Mouse (Mus musculus) cerebellum, adult 2 months (tissue): ENCODE data around the gene Optn. TPM values are rescaled to one million over a fixed set of nuclear protein-coding genes. Genes with fewer than 3 reads are reported as not detected.

ENCODE experiments used
- DNase-seq, 2 experiments: peaks; one replicate each; pipeline ENCODE4 v3.0.0; 2021
- H3K27ac ChIP-seq: fragments of 200-500 bp; 2 replicates; pipeline ENCODE4 v1.5.1; 2012; ENCODE audit warnings: low read length, control low read depth, inconsistent platforms; ENCODE audit not compliant: insufficient read depth
- H3K27me3 ChIP-seq: fragments of 200-500 bp; 2 replicates; pipeline ENCODE4 v1.6.1; 2012; ENCODE audit warnings: inconsistent platforms, mild to moderate bottlenecking, low read length, moderate library complexity; ENCODE audit not compliant: control insufficient read depth, insufficient read depth
- H3K4me1 ChIP-seq: fragments of 200-500 bp; 2 replicates; pipeline ENCODE4 v1.6.1; 2011; ENCODE audit warnings: low read length; ENCODE audit not compliant: control insufficient read depth, insufficient read depth
- H3K4me3 ChIP-seq: fragments of 200-500 bp; replicated peaks from 2 replicates; pipeline ENCODE3; 2011; ENCODE audit warnings: mild to moderate bottlenecking, low read depth, low read length, control low read depth; ENCODE audit not compliant: insufficient read depth
- CTCF ChIP-seq: fragments of 200-500 bp; IDR thresholded peaks from 2 replicates; pipeline ENCODE4 v1.5.1; 2011; ENCODE audit warnings: low read depth, mild to moderate bottlenecking, control low read depth, low read length, moderate library complexity, borderline replicate concordance; ENCODE audit not compliant: insufficient read depth
- POLR2A ChIP-seq: fragments of 200-500 bp; IDR thresholded peaks from 2 replicates; pipeline ENCODE4 v1.6.1; 2011; ENCODE audit warnings: low read length, control low read depth, borderline replicate concordance; ENCODE audit not compliant: insufficient read depth
- WGBS: fragments of 180-500 bp; shearing (Covaris S2); methylation state at CpG from one replicate; pipeline ENCODE4 v1.1.7; 2018; 5-methylcytosine and 5-hydroxymethylcytosine counted together
- polyA plus RNA-seq: library from polyadenylated mRNA; depleted of rRNA; stranded (reverse); fragments of >200 nt; gene quantifications from 2 replicates; pipeline ENCODE4 v1.2.3, GENCODE M21; 2012; rRNA removed

Gene Optn
- polyA plus RNA-seq, 1 experiment, result 16.3 TPM

GRCm38 (mm10) chr2:4986798-4987197 is 77.1 kb downstream of the Optn start:
- H3K27ac ChIP-seq, result no peak overlapping the region
- no peaks in the 10 kb centered on the region for H3K4me1 ChIP-seq
- TF ChIP-seq CTCF, result no peak
- TF ChIP-seq POLR2A, result no peak
- no peak overlapping the region for H3K4me3 ChIP-seq
- no peak for DNase-seq
- WGBS, result 91% methylated on average over 4 of the region's 4 CpGs
- no peaks in the 10 kb centered on the region for H3K27me3 ChIP-seq

GRCm38 (mm10) chr2:4985000-4985399 is 78.9 kb downstream of the Optn start:
- TF ChIP-seq POLR2A (no peak), CTCF (no peak)
- Histone ChIP-seq H3K4me3 (no peak overlapping the region), H3K4me1 (no peaks in the 10 kb centered on the region), H3K27me3 (no peaks in the 10 kb centered on the region), H3K27ac (no peak overlapping the region)
- WGBS, result 84% methylated on average over 6 of the region's 6 CpGs
- no peak for DNase-seq

- Histone ChIP-seq H3K27ac (no peak overlapping the region), H3K4me3 (no peak overlapping the region), H3K4me1 (no peaks in the 10 kb centered on the region; the same call in 1 of the 2 replicates), H3K27me3 (no peaks in the 10 kb centered on the region)
- TF ChIP-seq POLR2A, result no peak
- no peak for TF ChIP-seq CTCF
- WGBS, result 55% methylated on average over 5 of the region's 5 CpGs
- DNase-seq, result no peak
Measured at GRCm38 (mm10) chr2:4983987-4984386, 79.9 kb downstream of the Optn start.

DNA sequence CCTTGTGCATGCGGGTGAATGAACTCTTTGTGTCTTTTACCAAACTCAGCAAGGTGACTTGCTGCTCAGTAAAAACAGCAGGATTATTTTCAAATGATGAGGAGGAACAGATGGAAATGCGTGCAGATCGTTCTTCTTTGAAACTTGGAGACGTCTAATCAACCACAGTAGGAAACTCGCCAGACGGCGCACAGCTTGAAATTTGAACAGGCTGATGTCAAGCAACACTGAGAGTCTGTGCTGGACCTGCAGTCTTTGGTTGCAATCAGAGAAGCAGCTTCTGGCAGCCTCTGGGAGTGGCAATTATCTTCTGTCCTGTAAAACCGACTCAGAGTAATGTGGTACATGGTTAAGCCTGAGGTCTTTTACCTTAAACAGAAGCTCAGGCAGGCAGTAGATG is 85.8 kb downstream of the Optn start:
- H3K4me1 ChIP-seq, result no peaks in the 10 kb centered on the region; the same call in 1 of the 2 replicates
- H3K4me3 ChIP-seq, result no peak overlapping the region
- H3K27me3 ChIP-seq, result no peaks in the 10 kb centered on the region
- peak; percentile 20 to 22 for DNase-seq
- WGBS, result 13% methylated on average over 8 of the region's 8 CpGs
- TF ChIP-seq POLR2A, result no peak
- no peak for TF ChIP-seq CTCF
- H3K27ac ChIP-seq, result no peak overlapping the region

DNA sequence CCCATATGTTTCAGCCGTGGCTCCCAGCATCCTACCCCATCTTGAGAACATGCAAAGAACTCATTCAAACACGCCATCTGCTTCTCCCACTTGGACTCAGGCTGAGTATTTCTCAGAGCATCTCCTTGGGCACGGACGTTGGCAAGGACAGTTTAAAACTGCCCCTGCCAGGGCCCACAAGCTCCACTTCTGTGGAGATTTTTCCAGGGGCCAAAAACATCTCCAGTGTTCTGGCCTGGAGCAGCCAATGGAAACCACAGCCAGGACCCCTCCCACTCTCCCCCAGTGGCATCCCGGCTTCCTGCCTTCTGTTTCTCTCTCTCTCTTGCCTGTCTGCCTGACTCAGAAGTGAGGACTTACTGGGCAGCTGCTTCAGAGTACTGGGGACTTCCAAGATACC is 88.0 kb downstream of the Optn start, which contains the start of gene Ucma:
Gene Ucma, plus strand, starts transcription at position 316 of the 400 bp plus-strand sequence.
- Histone ChIP-seq H3K27me3 (no peaks in the 10 kb centered on the region), H3K4me3 (no peak within 1 kb of the TSS), H3K4me1 (no peaks in the 10 kb centered on the region; the same call in 1 of the 2 replicates), H3K27ac (no peak within 1 kb of the TSS)
- 26% methylated on average over 5 of the region's 5 CpGs for WGBS
- TF ChIP-seq POLR2A, result no peak
- TF ChIP-seq CTCF, result no peak
- DNase-seq, result peak in 1 of 2 experiments; percentile 13

Other genes starting within 250 kb of the Optn start
- 24.9 and 27.2 TPM in 2 replicates for gene Sephs1, start 182.5 kb downstream of the Optn start, polyA plus RNA-seq
- gene Phyh, start 145.0 kb downstream of the Optn start, polyA plus RNA-seq, result 139 and 153 TPM in 2 replicates
- 14.4 and 18.2 TPM in 2 replicates for gene Ucma, start 87.9 kb downstream of the Optn start, polyA plus RNA-seq
- 1.4 and 2.0 TPM in 2 replicates for gene Mcm10, start 51.3 kb downstream of the Optn start, polyA plus RNA-seq
- 4.4 and 4.6 TPM in 2 replicates for gene Ccdc3, start 73.7 kb upstream of the Optn start, polyA plus RNA-seq